Mouse (Mus musculus) cortical plate, adult 2 months (tissue): ENCODE results near the gene Myd88.

Source experiments
- CTCF ChIP-seq: fragments of 200-500 bp; IDR thresholded peaks from 2 replicates; pipeline ENCODE4 v1.5.1; 2011; ENCODE audit warnings: mild to moderate bottlenecking, control low read depth, low read length; ENCODE audit not compliant: insufficient read depth; ENCODE audit errors: extremely low read depth
- POLR2A ChIP-seq: fragments of 200-500 bp; IDR thresholded peaks from 2 replicates; pipeline ENCODE4 v1.6.1; 2011; ENCODE audit warnings: mild to moderate bottlenecking, low read length, control low read depth; ENCODE audit not compliant: insufficient read depth; ENCODE audit errors: extremely low read depth

GRCm38 (mm10) chr9:119342728-119343127 lies 1.5 kb upstream of the Myd88 start:
- TF ChIP-seq CTCF (no peak), POLR2A (no peak)
